Mouse (Mus musculus): Measurements from ENCODE around the gene Tmem259. TPM values are rescaled to one million over a fixed set of nuclear protein-coding genes. Genes with fewer than 3 reads are reported as not detected.

Tmem259 gene
- 19.3 and 23.4 TPM in 2 replicates for polyA plus RNA-seq (2014; fragmentation: Nextera tagmentation; extraction: Ambion mirVana)

GRCm38 (mm10) chr10:79984195-79984816 is at the start of gene Tmem259:
Gene Tmem259, minus strand, starts transcription at chr10:79984330.
- peak; percentile 71 for TF ChIP-seq CTCF (IDR thresholded peaks at IDR 0.05; ENCODE audit: low read depth)
- no peaks in the 10 kb centered on the region for H3K27me3 ChIP-seq (ENCODE audit: insufficient read depth, low read length)
- under 1% methylated on average over 49 of the region's 49 CpGs for WGBS
- H3K9me3 ChIP-seq (ENCODE audit: low read depth, low read length): no peaks in the 10 kb centered on the region
- H3K36me3 ChIP-seq (ENCODE audit: insufficient read depth): peaks cover 23% of the 10 kb centered on the region
- peak within 1 kb of the TSS; percentile 99 for H3K27ac ChIP-seq (ENCODE audit: low read depth)
- peak within 1 kb of the TSS; percentile 85 for H3K4me3 ChIP-seq (ENCODE audit: low read depth, low read length)
- H3K4me1 ChIP-seq (ENCODE audit: insufficient read depth): peaks cover 26% of the 10 kb centered on the region
- peak within 1 kb of the TSS; percentile 89 for H3K9ac ChIP-seq
- DNase-seq: peak; percentile 97
- peak within 1 kb of the TSS; percentile 76 for H3K4me2 ChIP-seq
- peak; percentile 67 for ATAC-seq (ENCODE audit: insufficient read depth)

- DNase-seq (peak; percentile 75), ATAC-seq (ENCODE audit: insufficient read depth) (peak; percentile 56)
- peak overlapping the region; percentile 26 for H3K9ac ChIP-seq
These were observed 48.8 kb upstream of the Tmem259 start for GRCm38 (mm10) chr10:80032799-80033480.

GRCm38 (mm10) chr10:80030736-80031135 is 46.6 kb upstream of the Tmem259 start:
- no peak overlapping the region for H3K4me2 ChIP-seq
- no peak overlapping the region for H3K4me3 ChIP-seq (ENCODE audit: low read depth, low read length)
- peaks cover 14% of the 10 kb centered on the region; the same call in 1 of the 2 replicates for H3K4me1 ChIP-seq (ENCODE audit: insufficient read depth)
- H3K36me3 ChIP-seq (ENCODE audit: insufficient read depth): peaks cover 49% of the 10 kb centered on the region
- no peaks in the 10 kb centered on the region for H3K9me3 ChIP-seq (ENCODE audit: low read depth, low read length)
- H3K9ac ChIP-seq: no peak overlapping the region
- no peak for TF ChIP-seq CTCF (IDR thresholded peaks at IDR 0.05; ENCODE audit: low read depth)
- no peaks in the 10 kb centered on the region for H3K27me3 ChIP-seq (ENCODE audit: insufficient read depth, low read length)
- 76% methylated on average over 17 of the region's 17 CpGs for WGBS
- DNase-seq: no peak
- ATAC-seq (ENCODE audit: insufficient read depth): no peak
- no peak overlapping the region for H3K27ac ChIP-seq (ENCODE audit: low read depth)

More at GRCm38 (mm10) chr10:80032799-80033480, 48.8 kb upstream of the Tmem259 start:
- no peak for TF ChIP-seq CTCF (IDR thresholded peaks at IDR 0.05; ENCODE audit: low read depth)
- Histone ChIP-seq H3K9me3 (ENCODE audit: low read depth, low read length) (no peaks in the 10 kb centered on the region), H3K27me3 (ENCODE audit: insufficient read depth, low read length) (no peaks in the 10 kb centered on the region), H3K4me3 (ENCODE audit: low read depth, low read length) (no peak overlapping the region), H3K27ac (ENCODE audit: low read depth) (peak overlapping the region; percentile 70), H3K36me3 (ENCODE audit: insufficient read depth) (peaks cover 55% of the 10 kb centered on the region), H3K4me2 (peak overlapping the region; percentile 15; the same call in 1 of the 2 replicates), H3K4me1 (ENCODE audit: insufficient read depth) (peaks cover 16% of the 10 kb centered on the region; the same call in 1 of the 2 replicates)
- 21% methylated on average over 5 of the region's 5 CpGs for WGBS

DNA sequence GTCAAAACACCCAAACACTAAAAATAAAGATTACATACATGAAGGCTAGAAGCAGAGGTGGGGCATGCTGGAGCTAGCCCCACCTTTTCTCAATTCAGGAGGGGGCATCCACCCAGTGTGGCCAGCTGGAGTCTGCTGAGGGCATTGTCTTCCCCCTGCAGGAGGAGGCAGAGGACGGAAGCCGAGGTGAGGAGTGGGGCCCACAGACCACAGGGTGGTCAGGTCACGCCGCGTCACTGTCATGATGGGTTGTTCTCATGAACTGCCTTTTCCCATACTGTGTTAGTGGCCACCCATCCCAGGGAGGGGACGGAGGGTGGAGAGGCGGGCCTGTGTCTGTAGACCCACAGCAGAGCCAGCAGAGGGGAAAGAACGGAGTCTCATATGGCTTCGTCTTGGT is 46.1 kb upstream of the Tmem259 start:
- Histone ChIP-seq H3K27me3 (ENCODE audit: insufficient read depth, low read length) (no peaks in the 10 kb centered on the region), H3K27ac (ENCODE audit: low read depth) (no peak overlapping the region), H3K4me3 (ENCODE audit: low read depth, low read length) (no peak overlapping the region), H3K4me2 (no peak overlapping the region), H3K9me3 (ENCODE audit: low read depth, low read length) (no peaks in the 10 kb centered on the region), H3K9ac (no peak overlapping the region), H3K4me1 (ENCODE audit: insufficient read depth) (peaks cover 14% of the 10 kb centered on the region; the same call in 1 of the 2 replicates), H3K36me3 (ENCODE audit: insufficient read depth) (peaks cover 44% of the 10 kb centered on the region)
- DNase-seq: no peak
- WGBS: 79% methylated on average over 9 of the region's 9 CpGs
- TF ChIP-seq CTCF (IDR thresholded peaks at IDR 0.05; ENCODE audit: low read depth): no peak
- no peak for ATAC-seq (ENCODE audit: insufficient read depth)

DNA sequence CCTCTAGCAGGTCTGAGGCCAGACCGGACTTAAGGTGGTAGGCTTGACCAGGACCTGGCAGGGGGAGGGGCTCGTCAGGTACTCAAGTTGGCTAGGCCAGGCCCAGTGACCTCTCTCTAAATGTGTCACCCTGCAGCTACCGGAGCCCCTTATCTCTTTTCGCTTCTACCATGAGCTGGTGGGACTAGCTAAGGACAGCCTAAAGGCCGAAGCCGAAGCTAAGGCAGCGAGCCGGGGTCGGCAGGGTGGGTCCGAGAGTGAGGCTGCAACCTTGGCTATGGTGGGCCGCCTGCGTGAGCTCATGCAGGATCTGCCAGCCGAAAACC is 44.4 kb upstream of the Tmem259 start:
- Histone ChIP-seq H3K9me3 (ENCODE audit: low read depth, low read length) (no peaks in the 10 kb centered on the region), H3K4me1 (ENCODE audit: insufficient read depth) (peaks cover 11% of the 10 kb centered on the region; the same call in 1 of the 2 replicates), H3K4me2 (no peak overlapping the region), H3K36me3 (ENCODE audit: insufficient read depth) (peaks cover 38% of the 10 kb centered on the region), H3K9ac (no peak overlapping the region), H3K27me3 (ENCODE audit: insufficient read depth, low read length) (no peaks in the 10 kb centered on the region), H3K4me3 (ENCODE audit: low read depth, low read length) (no peak overlapping the region), H3K27ac (ENCODE audit: low read depth) (no peak overlapping the region)
- TF ChIP-seq CTCF (IDR thresholded peaks at IDR 0.05; ENCODE audit: low read depth): no peak
- ATAC-seq (ENCODE audit: insufficient read depth) (no peak), DNase-seq (no peak)
- WGBS: 90% methylated on average over 13 of the region's 13 CpGs

DNA sequence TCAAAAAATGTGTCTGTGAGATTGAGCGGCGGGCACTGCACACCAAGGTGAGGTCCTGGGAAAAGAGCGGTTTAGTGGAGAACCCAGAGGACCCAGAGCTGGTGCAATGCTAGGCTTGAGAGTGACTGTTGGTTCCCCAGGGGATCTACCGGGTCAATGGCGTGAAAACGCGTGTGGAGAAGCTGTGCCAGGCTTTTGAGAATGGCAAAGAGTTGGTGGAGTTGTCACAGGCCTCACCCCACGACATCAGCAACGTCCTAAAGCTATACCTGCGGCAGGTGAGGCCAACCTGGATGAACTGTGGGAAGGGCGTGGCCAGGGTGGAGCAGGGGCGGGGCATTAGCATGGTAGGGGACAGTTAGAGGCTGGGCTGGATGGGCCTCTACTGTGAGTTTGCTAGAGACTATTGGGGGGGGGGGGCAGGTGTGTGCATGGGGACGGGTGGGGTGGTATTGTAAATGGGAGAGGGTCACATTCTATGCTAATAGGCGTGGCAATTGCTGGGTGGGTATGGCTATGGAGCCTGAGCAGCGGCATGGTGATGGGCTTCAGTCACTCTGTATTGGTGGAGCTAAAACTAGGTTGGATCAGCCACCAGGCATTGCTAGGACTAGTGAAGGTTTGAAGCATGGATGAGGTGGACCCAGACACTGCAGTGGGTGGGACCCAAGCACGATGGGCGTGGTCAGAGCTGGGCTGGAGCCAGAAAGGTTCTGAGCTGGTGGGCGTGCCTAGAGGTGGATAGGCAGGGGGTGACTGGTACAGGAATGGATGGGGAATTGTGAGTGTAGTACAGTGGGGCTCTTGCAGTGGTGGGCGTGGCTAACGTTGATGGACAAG is 43.8 kb upstream of the Tmem259 start:
- 67% methylated on average over 20 of the region's 20 CpGs for WGBS
- Histone ChIP-seq H3K36me3 (ENCODE audit: insufficient read depth) (peaks cover 38% of the 10 kb centered on the region), H3K4me1 (ENCODE audit: insufficient read depth) (peaks cover 5% of the 10 kb centered on the region; the same call in 1 of the 2 replicates), H3K27me3 (ENCODE audit: insufficient read depth, low read length) (no peaks in the 10 kb centered on the region), H3K9me3 (ENCODE audit: low read depth, low read length) (no peaks in the 10 kb centered on the region), H3K4me2 (no peak overlapping the region), H3K9ac (no peak overlapping the region), H3K4me3 (ENCODE audit: low read depth, low read length) (no peak overlapping the region), H3K27ac (ENCODE audit: low read depth) (no peak overlapping the region)
- no peak for TF ChIP-seq CTCF (IDR thresholded peaks at IDR 0.05; ENCODE audit: low read depth)
- 0 out of 2 replicates have a peak, but pooled peaks have one; percentile 1 for ATAC-seq (ENCODE audit: insufficient read depth)
- no peak for DNase-seq
